Mouse (Mus musculus) limb, embryonic 13.5 days (tissue): Measurements from ENCODE around the gene Npcd. TPM values are rescaled to one million over a fixed set of nuclear protein-coding genes. Genes with fewer than 3 reads are reported as not detected.

Experiments used
- ATAC-seq: fragments of 200-750 bp; cut with Nextera tagmentation; 2 replicates; pipeline ENCODE4 v1.8.0; 2017; ENCODE audit warnings: low read depth, moderate number of reproducible peaks, moderate TSS enrichment; ENCODE audit not compliant: low FRiP score
- H3K27ac ChIP-seq: fragments of 300-500 bp; sonication (generic); 2 replicates; pipeline ENCODE4 v1.5.1; 2015; ENCODE audit warnings: inconsistent platforms, mild to moderate bottlenecking, moderate library complexity
- H3K27me3 ChIP-seq: fragments of 300-500 bp; sonication (generic); 2 replicates; pipeline ENCODE4 v1.6.1; 2015; ENCODE audit warnings: mild to moderate bottlenecking, inconsistent platforms
- H3K36me3 ChIP-seq: fragments of 300-500 bp; sonication (generic); 2 replicates; pipeline ENCODE4 v1.6.1; 2015; ENCODE audit warnings: inconsistent platforms, mild to moderate bottlenecking, moderate library complexity
- H3K4me1 ChIP-seq: fragments of 300-500 bp; sonication (generic); 2 replicates; pipeline ENCODE4 v1.6.1; 2015; ENCODE audit warnings: inconsistent platforms
- H3K4me2 ChIP-seq: fragments of 300-500 bp; sonication (generic); replicated peaks from 2 replicates; pipeline ENCODE4 v1.6.1; 2015; ENCODE audit warnings: inconsistent platforms, mild to moderate bottlenecking, moderate library complexity
- H3K4me3 ChIP-seq: fragments of 300-500 bp; sonication (generic); 2 replicates; pipeline ENCODE4 v1.5.1; 2015; ENCODE audit warnings: moderate library complexity, mild to moderate bottlenecking, inconsistent platforms
- H3K9ac ChIP-seq: fragments of 300-500 bp; sonication (generic); 2 replicates; pipeline ENCODE4 v1.6.1; 2015; ENCODE audit warnings: mild to moderate bottlenecking, inconsistent platforms
- H3K9me3 ChIP-seq: fragments of 300-500 bp; sonication (generic); 2 replicates; pipeline ENCODE4 v1.6.1; 2016; ENCODE audit warnings: inconsistent platforms
- WGBS: fragments of 180-500 bp; shearing (Covaris S2); methylation state at CpG from one replicate; pipeline ENCODE4 v1.1.7; 2015; 5-methylcytosine and 5-hydroxymethylcytosine counted together
- polyA plus RNA-seq: library from polyadenylated mRNA; unstranded; fragments of >200 nt; fragmentation: Nextera tagmentation; extraction: Ambion mirVana; gene quantifications from 2 replicates; pipeline ENCODE4 v1.2.1, GENCODE M21; 2015

The Npcd gene
- polyA plus RNA-seq, 1 experiment from 2014 or later: 0.46 TPM

- under 1% methylated on average over 38 of the region's 50 CpGs for WGBS
Measured at GRCm38 (mm10) chr15:79774117-79775027, 59.7 kb downstream of the Npcd start.

GRCm38 (mm10) chr15:79770629-79771240 is 63.3 kb downstream of the Npcd start:
- H3K4me2 ChIP-seq: peak overlapping the region; percentile 17
- H3K9ac ChIP-seq: peak overlapping the region; percentile 39; the same call in 1 of the 2 replicates
- no peak overlapping the region for H3K4me3 ChIP-seq
- peaks cover 30% of the 10 kb centered on the region for H3K4me1 ChIP-seq
- no peak overlapping the region for H3K27ac ChIP-seq
- ATAC-seq: no peak
- no peaks in the 10 kb centered on the region for H3K27me3 ChIP-seq
- 56% methylated on average over 21 of the region's 21 CpGs for WGBS
- peaks cover 2% of the 10 kb centered on the region; the same call in 1 of the 2 replicates for H3K36me3 ChIP-seq
- H3K9me3 ChIP-seq: no peaks in the 10 kb centered on the region

More at GRCm38 (mm10) chr15:79774117-79775027, 59.7 kb downstream of the Npcd start:
- Histone ChIP-seq H3K4me1 (peaks cover 24% of the 10 kb centered on the region), H3K27me3 (no peaks in the 10 kb centered on the region), H3K4me3 (peak overlapping the region; percentile 58), H3K36me3 (no peaks in the 10 kb centered on the region), H3K4me2 (peak overlapping the region; percentile 82), H3K9me3 (no peaks in the 10 kb centered on the region), H3K9ac (peak overlapping the region; percentile 77), H3K27ac (peak overlapping the region; percentile 11; the same call in 1 of the 2 replicates)
- ATAC-seq: peak; percentile 98

- Histone ChIP-seq H3K4me1 (peaks cover 19% of the 10 kb centered on the region), H3K4me3 (no peak overlapping the region), H3K27me3 (no peaks in the 10 kb centered on the region), H3K36me3 (peaks cover 22% of the 10 kb centered on the region), H3K9ac (no peak overlapping the region), H3K27ac (no peak overlapping the region), H3K4me2 (no peak overlapping the region), H3K9me3 (no peaks in the 10 kb centered on the region)
- 74% methylated on average over 6 of the region's 6 CpGs for WGBS
- ATAC-seq: no peak
Measured at GRCm38 (mm10) chr15:79768302-79768701, 65.7 kb downstream of the Npcd start.

GRCm38 (mm10) chr15:79767327-79767961 is 66.6 kb downstream of the Npcd start:
- Histone ChIP-seq H3K27me3 (no peaks in the 10 kb centered on the region), H3K4me1 (peaks cover 16% of the 10 kb centered on the region), H3K36me3 (peaks cover 31% of the 10 kb centered on the region), H3K9me3 (no peaks in the 10 kb centered on the region), H3K4me3 (no peak overlapping the region), H3K9ac (no peak overlapping the region), H3K27ac (no peak overlapping the region), H3K4me2 (no peak overlapping the region)
- ATAC-seq: no peak
- 85% methylated on average over 16 of the region's 16 CpGs for WGBS

GRCm38 (mm10) chr15:79766586-79767071 is 67.4 kb downstream of the Npcd start:
- no peaks in the 10 kb centered on the region for H3K27me3 ChIP-seq
- peaks cover 16% of the 10 kb centered on the region for H3K4me1 ChIP-seq
- no peak overlapping the region for H3K9ac ChIP-seq
- WGBS: 88% methylated on average over 10 of the region's 10 CpGs
- peaks cover 39% of the 10 kb centered on the region for H3K36me3 ChIP-seq
- no peak overlapping the region for H3K4me2 ChIP-seq
- no peak overlapping the region for H3K27ac ChIP-seq
- H3K9me3 ChIP-seq: no peaks in the 10 kb centered on the region
- ATAC-seq: no peak
- no peak overlapping the region for H3K4me3 ChIP-seq

GRCm38 (mm10) chr15:79766168-79766567 is 67.9 kb downstream of the Npcd start:
- Histone ChIP-seq H3K4me2 (no peak overlapping the region), H3K36me3 (peaks cover 43% of the 10 kb centered on the region), H3K9ac (no peak overlapping the region), H3K4me1 (peaks cover 12% of the 10 kb centered on the region), H3K4me3 (no peak overlapping the region), H3K9me3 (no peaks in the 10 kb centered on the region), H3K27me3 (no peaks in the 10 kb centered on the region), H3K27ac (no peak overlapping the region)
- WGBS: 49% methylated on average over 10 of the region's 10 CpGs
- ATAC-seq: no peak

GRCm38 (mm10) chr15:79765361-79765760 is 68.7 kb downstream of the Npcd start:
- no peak overlapping the region for H3K4me3 ChIP-seq
- no peak overlapping the region for H3K27ac ChIP-seq
- no peaks in the 10 kb centered on the region for H3K9me3 ChIP-seq
- H3K4me2 ChIP-seq: no peak overlapping the region
- peaks cover 50% of the 10 kb centered on the region for H3K36me3 ChIP-seq
- H3K27me3 ChIP-seq: no peaks in the 10 kb centered on the region
- H3K4me1 ChIP-seq: 0 out of 2 replicates have a peak, but pooled peaks cover 5% of the 10 kb centered on the region
- WGBS: 79% methylated on average over 2 of the region's 2 CpGs
- H3K9ac ChIP-seq: no peak overlapping the region
- no peak for ATAC-seq

GRCm38 (mm10) chr15:79764539-79765267 is 69.3 kb downstream of the Npcd start:
- H3K9me3 ChIP-seq: no peaks in the 10 kb centered on the region
- no peak for ATAC-seq
- no peak overlapping the region for H3K4me3 ChIP-seq
- H3K9ac ChIP-seq: no peak overlapping the region
- H3K27me3 ChIP-seq: no peaks in the 10 kb centered on the region
- 77% methylated on average over 11 of the region's 11 CpGs for WGBS
- H3K4me1 ChIP-seq: 0 out of 2 replicates have a peak, but pooled peaks cover 5% of the 10 kb centered on the region
- no peak overlapping the region for H3K27ac ChIP-seq
- H3K36me3 ChIP-seq: peaks cover 50% of the 10 kb centered on the region
- H3K4me2 ChIP-seq: no peak overlapping the region

GRCm38 (mm10) chr15:79763601-79764246 is 70.3 kb downstream of the Npcd start:
- 91% methylated on average over 7 of the region's 7 CpGs for WGBS
- Histone ChIP-seq H3K27me3 (no peaks in the 10 kb centered on the region), H3K27ac (no peak overlapping the region), H3K4me3 (no peak overlapping the region), H3K4me1 (0 out of 2 replicates have a peak, but pooled peaks cover 5% of the 10 kb centered on the region), H3K9ac (no peak overlapping the region; the same call in 1 of the 2 replicates), H3K4me2 (no peak overlapping the region), H3K9me3 (no peaks in the 10 kb centered on the region), H3K36me3 (peaks cover 50% of the 10 kb centered on the region)
- no peak for ATAC-seq

- Histone ChIP-seq H3K27ac (no peak overlapping the region), H3K4me2 (no peak overlapping the region), H3K4me3 (no peak overlapping the region), H3K9me3 (no peaks in the 10 kb centered on the region), H3K36me3 (peaks cover 50% of the 10 kb centered on the region), H3K9ac (no peak overlapping the region), H3K4me1 (no peaks in the 10 kb centered on the region), H3K27me3 (no peaks in the 10 kb centered on the region)
- no peak for ATAC-seq
- 91% methylated on average over 9 of the region's 9 CpGs for WGBS
Measured at GRCm38 (mm10) chr15:79763001-79763400, 71.0 kb downstream of the Npcd start.

- Histone ChIP-seq H3K4me2 (no peak overlapping the region), H3K4me3 (no peak overlapping the region), H3K27me3 (no peaks in the 10 kb centered on the region), H3K9ac (no peak overlapping the region), H3K4me1 (no peaks in the 10 kb centered on the region), H3K27ac (no peak overlapping the region), H3K9me3 (no peaks in the 10 kb centered on the region), H3K36me3 (peaks cover 54% of the 10 kb centered on the region)
- ATAC-seq: no peak
- WGBS: 89% methylated on average over 6 of the region's 6 CpGs
Measured at GRCm38 (mm10) chr15:79760956-79761355, 73.1 kb downstream of the Npcd start.
